Mouse (Mus musculus): Measurements from ENCODE around the gene Tfap2c. TPM values are rescaled to one million over a fixed set of nuclear protein-coding genes. Genes with fewer than 3 reads are reported as not detected.

The Tfap2c gene
- polyA plus RNA-seq, 1 experiment: 0.69 TPM

DNA sequence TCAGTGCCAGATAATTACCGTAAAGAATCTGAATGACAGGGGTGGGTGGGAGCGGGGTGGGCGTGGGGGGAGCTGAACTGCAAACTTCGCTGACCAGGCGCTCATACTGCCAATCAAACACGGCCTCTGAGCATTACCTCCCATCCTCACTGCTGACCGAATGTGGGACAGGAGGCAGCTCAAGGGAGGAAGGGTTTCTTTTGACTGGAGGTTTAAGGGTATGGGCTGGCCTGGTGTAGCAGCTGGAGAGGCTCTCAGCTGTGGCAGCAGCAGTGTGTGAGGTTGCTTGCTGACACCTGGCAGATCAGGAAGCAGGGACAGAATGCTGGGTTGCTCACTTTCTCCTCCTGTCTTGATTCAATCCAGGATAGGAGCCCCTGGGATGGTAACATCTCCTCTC lies 33.9 kb downstream of the Tfap2c start:
- no peaks in the 10 kb centered on the region for H3K27me3 ChIP-seq (ENCODE audit: control insufficient read depth, insufficient read depth, low read length)
- TF ChIP-seq CTCF (IDR thresholded peaks at IDR 0.05; ENCODE audit: borderline replicate concordance, control insufficient read depth, extremely low read depth, insufficient read depth, low read length, poor library complexity) (no peak), POLR2A (IDR thresholded peaks at IDR 0.05; ENCODE audit: control insufficient read depth, extremely low read depth, insufficient read depth, low read length, poor library complexity) (no peak)
- DNase-seq: no peak
- no peak overlapping the region for H3K4me3 ChIP-seq (ENCODE audit: control insufficient read depth, insufficient read depth, low read length)
- no peaks in the 10 kb centered on the region for H3K36me3 ChIP-seq (ENCODE audit: control insufficient read depth, insufficient read depth, low read length)
- H3K4me1 ChIP-seq (replicated peaks; ENCODE audit: control insufficient read depth, insufficient read depth, low read length): no peaks in the 10 kb centered on the region
- H3K27ac ChIP-seq (ENCODE audit: control insufficient read depth, insufficient read depth, low read length): no peak overlapping the region
- 58% methylated on average over 7 of the region's 7 CpGs for WGBS

DNA sequence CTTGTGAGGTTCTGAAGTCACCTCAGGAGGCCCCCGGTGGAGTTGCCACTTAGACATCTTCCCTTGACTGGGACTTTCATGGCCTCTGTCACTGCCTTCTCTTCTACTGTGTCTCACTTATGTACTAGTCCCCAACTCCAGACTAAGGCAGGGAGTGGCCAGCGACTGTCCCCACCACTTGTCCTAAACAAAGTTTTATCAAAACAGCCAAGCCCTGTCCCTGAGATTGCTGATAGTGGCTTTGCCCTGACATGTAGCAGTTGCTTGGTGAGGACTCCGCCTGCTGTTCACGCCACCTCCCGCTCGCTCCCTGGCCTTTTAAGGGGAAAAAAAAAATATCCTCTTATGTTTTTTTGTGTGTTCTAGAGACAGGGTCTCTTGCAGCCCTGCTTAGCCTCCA lies 35.9 kb downstream of the Tfap2c start:
- no peaks in the 10 kb centered on the region for H3K27me3 ChIP-seq (ENCODE audit: control insufficient read depth, insufficient read depth, low read length)

DNA sequence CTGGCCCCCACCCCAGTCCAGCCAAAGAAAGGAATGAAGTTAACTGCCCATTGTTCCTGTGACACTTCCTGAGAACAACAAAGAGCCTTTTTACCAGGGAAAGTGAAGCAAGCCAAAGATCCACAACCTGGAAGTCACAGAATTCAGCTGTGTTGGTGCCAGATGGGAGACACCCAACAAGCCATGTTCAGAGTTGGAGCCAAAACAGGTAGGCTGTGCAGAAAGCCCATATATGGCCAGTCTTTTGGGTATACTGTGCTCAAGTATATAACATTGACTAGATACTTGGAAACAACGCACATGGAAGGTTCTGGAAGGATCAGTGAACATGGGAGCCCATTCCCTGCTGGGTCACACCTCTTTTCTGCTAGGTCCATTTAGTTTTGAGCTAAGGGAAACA lies 39.7 kb downstream of the Tfap2c start:
- Histone ChIP-seq H3K4me3 (ENCODE audit: control insufficient read depth, insufficient read depth, low read length) (no peak overlapping the region), H3K36me3 (ENCODE audit: control insufficient read depth, insufficient read depth, low read length) (no peaks in the 10 kb centered on the region), H3K27ac (ENCODE audit: control insufficient read depth, insufficient read depth, low read length) (no peak overlapping the region), H3K27me3 (ENCODE audit: control insufficient read depth, insufficient read depth, low read length) (no peaks in the 10 kb centered on the region), H3K4me1 (replicated peaks; ENCODE audit: control insufficient read depth, insufficient read depth, low read length) (no peaks in the 10 kb centered on the region)
- 94% methylated on average over 1 of the region's 1 CpGs for WGBS
- TF ChIP-seq POLR2A (IDR thresholded peaks at IDR 0.05; ENCODE audit: control insufficient read depth, extremely low read depth, insufficient read depth, low read length, poor library complexity) (no peak), CTCF (IDR thresholded peaks at IDR 0.05; ENCODE audit: borderline replicate concordance, control insufficient read depth, extremely low read depth, insufficient read depth, low read length, poor library complexity) (no peak)
- no peak for DNase-seq

More for the DNA sequence above, 35.9 kb downstream of the Tfap2c start:
- TF ChIP-seq CTCF (IDR thresholded peaks at IDR 0.05; ENCODE audit: borderline replicate concordance, control insufficient read depth, extremely low read depth, insufficient read depth, low read length, poor library complexity) (no peak), POLR2A (IDR thresholded peaks at IDR 0.05; ENCODE audit: control insufficient read depth, extremely low read depth, insufficient read depth, low read length, poor library complexity) (no peak)
- Histone ChIP-seq H3K36me3 (ENCODE audit: control insufficient read depth, insufficient read depth, low read length) (no peaks in the 10 kb centered on the region), H3K4me1 (replicated peaks; ENCODE audit: control insufficient read depth, insufficient read depth, low read length) (no peaks in the 10 kb centered on the region), H3K27ac (ENCODE audit: control insufficient read depth, insufficient read depth, low read length) (no peak overlapping the region), H3K4me3 (ENCODE audit: control insufficient read depth, insufficient read depth, low read length) (no peak overlapping the region)
- 92% methylated on average over 6 of the region's 6 CpGs for WGBS
- no peak for DNase-seq

DNA sequence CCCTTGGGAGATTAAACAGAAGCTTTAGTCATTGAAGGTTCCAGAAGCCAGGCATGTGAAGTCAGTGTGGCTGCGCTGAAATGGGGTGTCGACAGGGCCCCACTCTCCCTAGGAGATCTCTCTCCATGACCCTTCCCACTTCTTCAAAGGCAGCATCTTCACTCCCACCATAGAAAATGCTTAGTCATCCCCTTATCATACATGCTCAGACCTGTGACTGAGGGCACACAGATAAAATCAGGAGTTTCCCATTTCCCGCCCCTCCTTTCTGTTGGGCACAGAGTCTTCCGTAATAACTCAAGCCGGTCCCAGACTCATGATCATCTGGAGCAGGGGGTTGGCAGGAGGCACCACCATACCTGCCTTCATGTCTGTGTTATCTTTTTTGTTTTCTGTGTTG lies 41.4 kb downstream of the Tfap2c start:
- no peak for TF ChIP-seq CTCF (IDR thresholded peaks at IDR 0.05; ENCODE audit: borderline replicate concordance, control insufficient read depth, extremely low read depth, insufficient read depth, low read length, poor library complexity)
- no peak for TF ChIP-seq POLR2A (IDR thresholded peaks at IDR 0.05; ENCODE audit: control insufficient read depth, extremely low read depth, insufficient read depth, low read length, poor library complexity)
- Histone ChIP-seq H3K27ac (ENCODE audit: control insufficient read depth, insufficient read depth, low read length) (no peak overlapping the region), H3K36me3 (ENCODE audit: control insufficient read depth, insufficient read depth, low read length) (no peaks in the 10 kb centered on the region), H3K27me3 (ENCODE audit: control insufficient read depth, insufficient read depth, low read length) (no peaks in the 10 kb centered on the region), H3K4me3 (ENCODE audit: control insufficient read depth, insufficient read depth, low read length) (no peak overlapping the region), H3K4me1 (replicated peaks; ENCODE audit: control insufficient read depth, insufficient read depth, low read length) (no peaks in the 10 kb centered on the region)
- WGBS: 73% methylated on average over 5 of the region's 5 CpGs
- DNase-seq: no peak

DNA sequence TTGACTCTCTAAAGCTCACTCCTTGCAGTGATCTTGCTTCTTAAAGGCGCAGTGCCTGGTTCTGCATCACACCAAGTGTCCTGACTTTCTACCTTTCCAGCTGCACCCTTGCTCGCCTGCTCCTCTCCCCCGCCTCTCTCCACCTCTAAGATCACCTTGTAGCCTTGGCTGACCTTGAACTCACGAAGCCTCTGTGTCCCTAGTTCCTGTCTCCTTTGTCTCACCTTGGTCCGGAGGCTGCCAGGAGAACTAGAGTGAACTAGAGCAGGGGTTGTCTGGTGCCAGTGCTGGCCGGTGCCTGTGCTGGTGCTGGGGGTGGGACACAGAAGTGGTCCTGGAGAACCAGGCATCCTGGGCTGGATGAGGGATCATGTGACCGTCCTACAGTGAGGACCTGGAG lies 44.9 kb downstream of the Tfap2c start:
- Histone ChIP-seq H3K27ac (ENCODE audit: control insufficient read depth, insufficient read depth, low read length) (no peak overlapping the region), H3K27me3 (ENCODE audit: control insufficient read depth, insufficient read depth, low read length) (no peaks in the 10 kb centered on the region), H3K4me1 (replicated peaks; ENCODE audit: control insufficient read depth, insufficient read depth, low read length) (no peaks in the 10 kb centered on the region), H3K36me3 (ENCODE audit: control insufficient read depth, insufficient read depth, low read length) (no peaks in the 10 kb centered on the region), H3K4me3 (ENCODE audit: control insufficient read depth, insufficient read depth, low read length) (no peak overlapping the region)
- WGBS: 87% methylated on average over 7 of the region's 7 CpGs
- DNase-seq: no peak
- TF ChIP-seq POLR2A (IDR thresholded peaks at IDR 0.05; ENCODE audit: control insufficient read depth, extremely low read depth, insufficient read depth, low read length, poor library complexity) (no peak), CTCF (IDR thresholded peaks at IDR 0.05; ENCODE audit: borderline replicate concordance, control insufficient read depth, extremely low read depth, insufficient read depth, low read length, poor library complexity) (no peak)

DNA sequence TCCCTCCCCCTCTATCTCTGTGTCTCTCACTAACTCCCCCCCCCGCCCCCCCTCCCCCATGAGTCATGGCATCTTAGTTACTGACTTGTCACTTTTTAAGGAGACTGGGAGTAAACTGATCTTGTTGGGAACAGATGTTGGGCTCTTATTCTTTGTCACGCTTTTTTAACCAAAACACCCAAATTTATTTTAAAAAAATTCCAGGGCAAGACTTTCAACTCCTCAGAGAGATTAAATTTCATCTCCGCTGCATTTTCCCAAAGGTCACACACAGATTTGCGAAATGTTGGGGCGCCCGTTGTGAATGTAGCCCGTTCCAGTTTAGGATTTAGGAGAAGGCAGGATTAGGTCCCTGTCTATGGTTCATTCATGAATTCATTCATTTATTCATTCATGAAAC lies 47.7 kb downstream of the Tfap2c start:
- no peaks in the 10 kb centered on the region for H3K36me3 ChIP-seq (ENCODE audit: control insufficient read depth, insufficient read depth, low read length)
- TF ChIP-seq CTCF (IDR thresholded peaks at IDR 0.05; ENCODE audit: borderline replicate concordance, control insufficient read depth, extremely low read depth, insufficient read depth, low read length, poor library complexity): no peak
- no peak for TF ChIP-seq POLR2A (IDR thresholded peaks at IDR 0.05; ENCODE audit: control insufficient read depth, extremely low read depth, insufficient read depth, low read length, poor library complexity)
- no peak overlapping the region for H3K27ac ChIP-seq (ENCODE audit: control insufficient read depth, insufficient read depth, low read length)
- WGBS: 85% methylated on average over 7 of the region's 7 CpGs
- H3K27me3 ChIP-seq (ENCODE audit: control insufficient read depth, insufficient read depth, low read length): no peaks in the 10 kb centered on the region
- H3K4me1 ChIP-seq (replicated peaks; ENCODE audit: control insufficient read depth, insufficient read depth, low read length): 0 out of 2 replicates have a peak, but pooled peaks cover 2% of the 10 kb centered on the region
- DNase-seq: no peak
- no peak overlapping the region for H3K4me3 ChIP-seq (ENCODE audit: control insufficient read depth, insufficient read depth, low read length)

DNA sequence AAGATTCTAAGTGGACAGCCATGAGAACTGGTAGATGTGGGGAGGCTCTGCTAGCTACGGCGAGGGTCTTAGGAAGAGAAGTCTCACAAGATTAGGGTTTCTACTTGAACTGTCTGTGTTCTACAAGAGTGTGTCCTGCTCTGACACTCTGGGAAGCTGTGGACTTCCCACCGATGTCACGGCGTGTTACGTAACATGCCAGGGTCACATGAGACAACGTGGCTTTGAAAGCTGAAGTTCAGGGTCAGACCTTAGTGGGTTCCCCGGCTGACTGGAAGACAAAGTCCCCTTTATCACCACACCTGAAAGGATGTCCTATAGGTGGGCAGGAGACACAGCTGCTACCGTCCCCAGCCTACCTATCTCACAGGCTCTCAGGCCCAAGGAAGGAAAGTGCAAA lies 48.5 kb downstream of the Tfap2c start:
- H3K4me3 ChIP-seq (ENCODE audit: control insufficient read depth, insufficient read depth, low read length): no peak overlapping the region
- no peaks in the 10 kb centered on the region for H3K27me3 ChIP-seq (ENCODE audit: control insufficient read depth, insufficient read depth, low read length)
- no peaks in the 10 kb centered on the region for H3K36me3 ChIP-seq (ENCODE audit: control insufficient read depth, insufficient read depth, low read length)
- H3K4me1 ChIP-seq (replicated peaks; ENCODE audit: control insufficient read depth, insufficient read depth, low read length): 0 out of 2 replicates have a peak, but pooled peaks cover 2% of the 10 kb centered on the region
- no peak overlapping the region for H3K27ac ChIP-seq (ENCODE audit: control insufficient read depth, insufficient read depth, low read length)
- TF ChIP-seq CTCF (IDR thresholded peaks at IDR 0.05; ENCODE audit: borderline replicate concordance, control insufficient read depth, extremely low read depth, insufficient read depth, low read length, poor library complexity) (no peak), POLR2A (IDR thresholded peaks at IDR 0.05; ENCODE audit: control insufficient read depth, extremely low read depth, insufficient read depth, low read length, poor library complexity) (no peak)
- DNase-seq: no peak
- 83% methylated on average over 9 of the region's 9 CpGs for WGBS

Data from thymus, adult 2 months (tissue).